Mouse (Mus musculus) midbrain, postnatal 0 days (tissue): ENCODE results near the gene Mamstr. TPM values are rescaled to one million over a fixed set of nuclear protein-coding genes. Genes with fewer than 3 reads are reported as not detected.

Experiments used
- ATAC-seq: fragments of 200-750 bp; cut with Nextera tagmentation; 2 replicates; pipeline ENCODE4 v1.8.0; 2017; ENCODE audit warnings: moderate number of reproducible peaks, mild to moderate bottlenecking, moderate TSS enrichment, moderate library complexity; ENCODE audit not compliant: low FRiP score
- DNase-seq: peaks from one replicate; pipeline ENCODE4 v3.0.0-alpha.2; 2015; ENCODE audit warnings: low spot score
- H3K27ac ChIP-seq: fragments of 300-500 bp; sonication (generic); 2 replicates; pipeline ENCODE4 v1.5.1; 2014; ENCODE audit warnings: low read depth, mild to moderate bottlenecking, low read length, mixed read lengths
- H3K27me3 ChIP-seq: fragments of 300-500 bp; sonication (generic); 2 replicates; pipeline ENCODE4 v1.6.1; 2014; ENCODE audit warnings: low read length, control low read depth, mixed read lengths; ENCODE audit not compliant: insufficient read depth
- H3K36me3 ChIP-seq: fragments of 300-500 bp; sonication (generic); 2 replicates; pipeline ENCODE4 v1.6.1; 2014; ENCODE audit warnings: low read length, control low read depth, mixed read lengths; ENCODE audit not compliant: insufficient read depth
- H3K4me1 ChIP-seq: fragments of 300-500 bp; sonication (generic); 2 replicates; pipeline ENCODE4 v1.6.1; 2014; ENCODE audit warnings: mild to moderate bottlenecking, control low read depth, antibody characterized with exemption, low read length, mixed read lengths; ENCODE audit not compliant: insufficient read depth
- H3K4me2 ChIP-seq: fragments of 300-500 bp; sonication (generic); 2 replicates; pipeline ENCODE4 v1.6.1; 2014; ENCODE audit warnings: low read depth, mild to moderate bottlenecking, low read length, mixed read lengths; ENCODE audit not compliant: poor library complexity, severe bottlenecking
- H3K4me3 ChIP-seq: fragments of 300-500 bp; sonication (generic); 2 replicates; pipeline ENCODE4 v1.5.1; 2014; ENCODE audit warnings: low read depth, mild to moderate bottlenecking, low read length, moderate library complexity
- H3K9ac ChIP-seq: fragments of 300-500 bp; sonication (generic); replicated peaks from 2 replicates; pipeline ENCODE4 v1.6.1; 2014; ENCODE audit warnings: mild to moderate bottlenecking, low read length, moderate library complexity, mixed read lengths; ENCODE audit not compliant: poor library complexity, severe bottlenecking
- H3K9me3 ChIP-seq: fragments of 300-500 bp; sonication (generic); 2 replicates; pipeline ENCODE4 v1.6.1; 2016; ENCODE audit warnings: low read length, control low read depth
- CTCF ChIP-seq: IDR thresholded peaks from 2 replicates; pipeline ENCODE4 v1.5.1; 2016; ENCODE audit warnings: antibody characterized with exemption, mild to moderate bottlenecking
- WGBS: fragments of 180-500 bp; shearing (Covaris S2); extraction: QIAGEN DNeasy Blood & Tissue Kit; methylation state at CpG from one replicate; pipeline ENCODE4 v1.1.7; 2014; 5-methylcytosine and 5-hydroxymethylcytosine counted together
- polyA plus RNA-seq: library from polyadenylated mRNA; unstranded; fragments of >200 nt; fragmentation: Nextera tagmentation; extraction: Ambion mirVana; gene quantifications from 2 replicates; pipeline ENCODE4 v1.2.1, GENCODE M21; 2015
- total RNA-seq: library from RNA; depleted of rRNA; stranded (reverse); fragments of >200 nt; gene quantifications from 2 replicates; pipeline ENCODE4 v1.2.3, GENCODE M21; 2014

Mamstr gene
- total and polyA plus RNA-seq, 2 experiments from 2014 or later = 3.0 to 3.3 TPM

DNA sequence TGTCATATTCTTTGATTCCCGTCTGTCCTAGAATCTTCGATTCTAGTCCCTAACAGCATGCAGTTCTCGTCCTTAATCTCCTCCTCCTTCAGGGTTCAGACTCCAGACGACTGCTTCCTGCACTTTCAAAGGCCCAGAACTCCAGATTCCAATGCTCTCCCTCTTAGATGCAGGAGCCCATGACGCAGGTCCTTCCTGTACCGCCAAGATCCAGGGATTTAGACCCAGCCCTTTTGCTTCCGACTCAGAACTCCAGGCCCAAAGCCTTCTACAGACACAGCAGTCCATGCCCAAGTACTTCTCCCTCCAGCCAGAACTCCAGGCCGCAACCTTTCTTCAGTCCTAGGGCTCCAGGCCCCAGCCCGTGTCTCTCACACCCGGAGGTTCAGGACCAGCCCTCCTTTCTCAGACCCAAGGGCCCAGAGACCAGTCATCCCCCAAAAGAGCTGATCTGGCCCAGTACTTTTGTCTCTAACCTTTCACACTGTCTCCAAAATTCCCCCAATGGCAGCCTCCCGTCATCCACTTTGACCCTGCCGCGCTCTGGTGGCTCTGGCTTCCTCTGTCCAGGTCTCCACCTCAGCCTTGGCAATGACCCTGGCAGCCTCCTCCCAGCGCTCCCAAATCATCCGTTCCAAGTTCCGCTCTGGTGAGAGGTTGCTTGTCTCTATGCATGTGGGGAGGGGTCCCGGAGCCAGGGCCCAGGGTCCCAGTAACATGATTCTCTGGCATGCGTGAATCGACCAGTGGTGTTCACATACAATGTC is 597 bp downstream of the Mamstr start:
- H3K4me3 ChIP-seq = no peak overlapping the region
- H3K9ac ChIP-seq = no peak overlapping the region
- peaks cover 14% of the 10 kb centered on the region; the same call in 1 of the 2 replicates for H3K4me1 ChIP-seq
- WGBS = 74% methylated on average over 19 of the region's 19 CpGs
- no peak overlapping the region for H3K4me2 ChIP-seq
- no peak for DNase-seq
- no peak for ATAC-seq
- no peak for TF ChIP-seq CTCF
- H3K27me3 ChIP-seq = no peaks in the 10 kb centered on the region
- H3K36me3 ChIP-seq = peaks cover 14% of the 10 kb centered on the region; the same call in 1 of the 2 replicates
- no peaks in the 10 kb centered on the region for H3K9me3 ChIP-seq
- H3K27ac ChIP-seq = 0 out of 2 replicates have a peak overlapping the region, but pooled peaks have one; percentile 3

DNA sequence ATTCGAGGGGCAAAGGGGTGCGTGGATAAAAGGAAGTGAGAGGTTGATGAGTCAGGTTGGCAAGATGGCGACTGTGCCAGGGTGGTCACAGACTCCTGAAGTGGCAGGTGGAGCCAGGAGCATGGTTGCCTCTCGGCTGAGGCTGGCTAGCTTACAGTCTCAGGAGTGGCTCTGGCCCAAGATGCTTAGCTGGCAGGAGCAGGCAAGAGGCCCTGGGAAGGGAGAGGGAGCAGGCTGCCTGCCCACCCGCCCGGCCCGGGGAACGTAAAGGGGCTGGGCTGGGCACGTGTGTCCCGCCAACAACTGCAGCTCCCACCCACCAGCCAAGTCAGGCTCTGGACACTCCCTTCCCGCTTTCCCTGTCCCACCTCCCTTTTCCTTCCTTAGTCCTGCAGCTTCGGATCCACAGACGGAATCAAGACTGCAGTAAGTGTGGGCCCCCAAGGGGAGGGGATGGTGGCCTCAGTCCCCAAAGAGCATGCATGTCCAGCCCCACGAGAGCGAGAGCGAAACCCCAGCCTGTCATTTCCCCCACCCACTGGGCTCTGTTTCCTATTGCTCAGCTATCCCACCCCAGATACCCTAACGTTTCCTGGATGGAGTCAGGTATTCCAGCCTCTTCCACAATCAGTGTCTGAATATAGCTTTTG is 1.7 kb downstream of the Mamstr start:
- no peak overlapping the region for H3K4me2 ChIP-seq
- peaks cover 8% of the 10 kb centered on the region; the same call in 1 of the 2 replicates for H3K36me3 ChIP-seq
- H3K27me3 ChIP-seq = no peaks in the 10 kb centered on the region
- no peak overlapping the region for H3K4me3 ChIP-seq
- no peaks in the 10 kb centered on the region for H3K9me3 ChIP-seq
- H3K9ac ChIP-seq = no peak overlapping the region
- DNase-seq (peak; percentile 49), ATAC-seq (no peak)
- 60% methylated on average over 17 of the region's 17 CpGs for WGBS
- TF ChIP-seq CTCF = no peak
- H3K27ac ChIP-seq = no peak overlapping the region
- peaks cover 14% of the 10 kb centered on the region; the same call in 1 of the 2 replicates for H3K4me1 ChIP-seq

DNA sequence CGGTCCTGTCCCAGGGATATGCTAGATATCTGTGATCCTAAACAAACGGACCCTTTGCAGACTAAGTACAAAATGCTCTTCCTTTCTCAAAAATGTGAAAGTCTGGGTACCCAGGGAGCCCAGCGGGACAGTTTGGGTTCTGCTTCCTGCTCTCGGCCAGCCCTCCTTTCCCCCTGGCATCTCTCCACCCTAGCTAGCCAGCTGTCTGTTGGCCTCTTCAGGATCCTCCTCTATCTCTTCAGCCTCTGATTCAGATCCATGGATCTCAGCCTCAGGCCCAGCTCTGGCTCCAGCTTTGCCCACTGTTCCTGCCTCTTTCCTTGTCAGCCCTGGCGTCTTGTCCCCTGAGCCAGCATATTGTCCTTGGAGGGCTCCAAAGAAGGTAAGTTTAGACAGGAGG is 2.3 kb downstream of the Mamstr start:
- H3K9ac ChIP-seq = no peak overlapping the region
- H3K36me3 ChIP-seq = peaks cover 3% of the 10 kb centered on the region; the same call in 1 of the 2 replicates
- no peak overlapping the region for H3K4me2 ChIP-seq
- H3K4me1 ChIP-seq = peaks cover 14% of the 10 kb centered on the region; the same call in 1 of the 2 replicates
- DNase-seq (no peak), ATAC-seq (no peak)
- no peaks in the 10 kb centered on the region for H3K27me3 ChIP-seq
- WGBS = 79% methylated on average over 5 of the region's 5 CpGs
- no peak overlapping the region for H3K27ac ChIP-seq
- H3K9me3 ChIP-seq = no peaks in the 10 kb centered on the region
- no peak overlapping the region for H3K4me3 ChIP-seq
- TF ChIP-seq CTCF = no peak

DNA sequence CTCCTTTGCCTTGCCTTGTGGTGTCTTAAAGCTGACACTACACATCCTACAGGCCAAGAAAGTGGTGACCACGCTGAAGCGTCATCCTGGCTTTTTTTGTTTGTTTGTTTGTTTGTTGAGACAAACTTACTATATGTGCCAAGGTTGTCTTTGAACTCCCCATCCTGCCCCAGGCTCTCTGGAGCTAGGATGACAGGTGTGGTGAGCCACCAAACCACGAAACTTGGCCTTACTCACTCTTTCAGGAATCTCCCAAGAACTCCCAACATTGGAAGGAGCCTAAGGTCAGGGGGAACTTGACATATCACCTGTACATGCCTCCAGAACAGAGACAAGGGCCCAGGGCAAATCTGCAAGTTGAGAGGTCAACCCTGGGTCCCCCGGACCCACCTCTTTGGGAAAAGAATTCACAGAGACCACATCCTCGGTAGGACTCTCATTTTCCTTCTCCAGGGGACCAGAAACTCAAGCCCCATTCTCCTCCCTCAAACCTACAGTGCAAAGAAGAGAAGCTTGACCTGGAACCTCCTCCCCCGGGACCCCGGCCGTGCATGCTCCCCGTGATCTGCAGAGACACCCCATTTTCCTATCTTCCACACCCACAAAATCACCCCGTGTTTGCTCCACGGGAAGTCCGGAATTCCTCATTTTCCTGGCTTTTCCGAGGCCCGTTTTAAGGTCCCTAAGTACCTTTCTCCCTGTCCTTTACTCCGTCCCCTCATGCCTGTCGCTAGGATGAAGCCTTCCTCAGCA is 2.9 kb downstream of the Mamstr start:
- H3K36me3 ChIP-seq = no peaks in the 10 kb centered on the region
- 35% methylated on average over 16 of the region's 16 CpGs for WGBS
- H3K27ac ChIP-seq = peak overlapping the region; percentile 87
- H3K9me3 ChIP-seq = no peaks in the 10 kb centered on the region
- H3K4me2 ChIP-seq = peak overlapping the region; percentile 84
- TF ChIP-seq CTCF = no peak
- DNase-seq = no peak
- peaks cover 14% of the 10 kb centered on the region; the same call in 1 of the 2 replicates for H3K4me1 ChIP-seq
- peak overlapping the region; percentile 42 for H3K4me3 ChIP-seq
- no peaks in the 10 kb centered on the region for H3K27me3 ChIP-seq
- no peak for ATAC-seq
- H3K9ac ChIP-seq = peak overlapping the region; percentile 76

DNA sequence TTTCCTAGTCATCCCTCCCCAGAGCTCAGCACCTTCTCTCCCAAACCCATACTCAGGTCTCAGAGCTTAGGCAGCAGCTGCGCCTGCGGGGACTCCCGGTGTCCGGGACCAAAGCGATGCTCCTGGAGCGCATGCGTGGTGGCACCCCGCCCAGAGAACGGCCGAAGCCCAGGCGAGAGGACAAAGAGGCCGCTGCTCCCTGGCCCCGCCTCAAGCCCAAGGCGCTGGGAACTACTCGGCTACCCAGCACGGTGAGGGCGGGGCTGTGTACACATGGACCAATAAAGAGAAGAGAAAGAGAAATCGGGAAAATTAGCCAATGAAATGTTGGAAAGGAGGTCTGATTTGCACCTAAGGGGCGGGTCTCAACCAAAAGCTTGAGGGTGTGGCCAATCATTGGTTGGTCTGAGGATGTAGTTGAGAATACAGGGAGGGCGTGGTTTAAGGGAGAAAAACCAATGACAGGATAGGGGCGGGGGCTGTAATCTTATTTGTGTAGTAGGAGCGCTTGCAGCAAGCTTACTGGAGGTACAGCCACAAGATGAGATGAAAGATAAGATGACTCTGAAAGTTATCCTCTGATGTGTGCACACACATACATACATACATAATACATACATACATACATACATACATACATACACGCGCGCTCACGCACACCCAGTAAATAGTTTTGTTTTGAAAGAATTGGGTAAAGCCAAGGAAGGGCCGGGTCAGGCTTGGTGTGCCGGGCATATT is 3.8 kb downstream of the Mamstr start:
- Histone ChIP-seq H3K4me1 (peaks cover 9% of the 10 kb centered on the region; the same call in 1 of the 2 replicates), H3K27me3 (no peaks in the 10 kb centered on the region), H3K4me3 (peak overlapping the region; percentile 42), H3K9ac (peak overlapping the region; percentile 76), H3K36me3 (no peaks in the 10 kb centered on the region), H3K27ac (peak overlapping the region; percentile 87), H3K9me3 (no peaks in the 10 kb centered on the region), H3K4me2 (peak overlapping the region; percentile 84)
- DNase-seq (peak; percentile 99), ATAC-seq (peak; percentile 93)
- TF ChIP-seq CTCF = no peak
- whole genome bisulfite sequencing = 1% methylated on average over 28 of the region's 28 CpGs
